In genomic region chr11:54264542-54264941, GRCm38 (mm10) we compare ENCODE assay signal across 8 mouse cellular contexts. TPM values are rescaled to one million over a fixed set of nuclear protein-coding genes. Genes with fewer than 3 reads are reported as not detected.
A peak's percentile ranks its signal among the peaks of the same experiment; 100 is the strongest.
DNase-seq lines count a peak whose midpoint lies in the region; ATAC-seq and TF ChIP-seq lines count a peak whose summit lies in the region.

No protein-coding gene starts in this region.

- no peak overlapping the region for H3K27ac ChIP-seq in forebrain, embryonic 14.5 days (ENCODE audit: low read depth, low read length)
- H3K27ac ChIP-seq in forebrain, embryonic 13.5 days, result no peak overlapping the region

- ATAC-seq in forebrain, embryonic 14.5 days, result no peak
- no peak for ATAC-seq in forebrain, embryonic 13.5 days
- ATAC-seq in common myeloid progenitor, adult 5-6 weeks (replicated peaks; ENCODE audit: low read depth, poor library complexity, severe bottlenecking), result peak; percentile 68; the same call in 1 of the 2 replicates

- peak; percentile 73 for DNase-seq in forebrain, embryonic 14.5 days (ENCODE audit: low spot score)
- peak; percentile 56 for DNase-seq in urinary bladder, postnatal 14 days (ENCODE audit: low spot score)
- DNase-seq in urinary bladder, adult 2 months (ENCODE audit: low spot score), result no peak
- peak; percentile 69 for DNase-seq in kidney, postnatal 10 days
- no peak for DNase-seq in lung, adult 2 months
- DNase-seq in spleen, postnatal 36 days (ENCODE audit: low spot score in 2 of 2), result peak; percentile 7 to 28

- H3K36me3 ChIP-seq in forebrain, embryonic 14.5 days (ENCODE audit: control insufficient read depth, insufficient read depth, low read length), result no peaks in the 10 kb centered on the region
- H3K36me3 ChIP-seq in forebrain, embryonic 13.5 days (ENCODE audit: poor library complexity, severe bottlenecking), result no peaks in the 10 kb centered on the region

- WGBS in forebrain, embryonic 14.5 days, result 60% methylated on average over 2 of the region's 2 CpGs
- 44% methylated on average over 2 of the region's 2 CpGs for WGBS in forebrain, embryonic 13.5 days
- WGBS in lung, adult 2 months, result 57% methylated on average over 2 of the region's 2 CpGs

- no peaks in the 10 kb centered on the region for H3K27me3 ChIP-seq in forebrain, embryonic 14.5 days (replicated peaks; ENCODE audit: control insufficient read depth, insufficient read depth, low read length)
- no peaks in the 10 kb centered on the region for H3K27me3 ChIP-seq in forebrain, embryonic 13.5 days

- no peak overlapping the region for H3K4me2 ChIP-seq in forebrain, embryonic 14.5 days (ENCODE audit: low read length)
- no peak overlapping the region for H3K4me2 ChIP-seq in forebrain, embryonic 13.5 days

- H3K4me1 ChIP-seq in forebrain, embryonic 14.5 days (ENCODE audit: control insufficient read depth, insufficient read depth, low read length), result no peaks in the 10 kb centered on the region
- no peaks in the 10 kb centered on the region for H3K4me1 ChIP-seq in forebrain, embryonic 13.5 days
- no peaks in the 10 kb centered on the region for H3K4me1 ChIP-seq in lung, adult 2 months (ENCODE audit: control insufficient read depth, insufficient read depth, low read length)

- TF ChIP-seq CTCF in lung, adult 2 months (IDR thresholded peaks at IDR 0.05; ENCODE audit: insufficient read depth, low read length), result peak; percentile 30; the same call in 1 of the 2 replicates

- H3K4me3 ChIP-seq in forebrain, embryonic 14.5 days (ENCODE audit: low read depth, low read length), result no peak overlapping the region
- no peak overlapping the region for H3K4me3 ChIP-seq in forebrain, embryonic 13.5 days
- no peak overlapping the region for H3K4me3 ChIP-seq in lung, adult 2 months (replicated peaks; ENCODE audit: extremely low read depth, low read depth, low read length)

- H3K9me3 ChIP-seq in forebrain, embryonic 14.5 days (replicated peaks; ENCODE audit: control insufficient read depth, low read length), result no peaks in the 10 kb centered on the region
- no peaks in the 10 kb centered on the region for H3K9me3 ChIP-seq in forebrain, embryonic 13.5 days (replicated peaks)

- TF ChIP-seq POLR2A in lung, adult 2 months (IDR thresholded peaks at IDR 0.05; ENCODE audit: borderline replicate concordance, extremely low read depth, low read depth, low read length), result no peak

- H3K9ac ChIP-seq in forebrain, embryonic 14.5 days (ENCODE audit: low read length), result no peak overlapping the region
- H3K9ac ChIP-seq in forebrain, embryonic 13.5 days, result no peak overlapping the region

RNA-seq across cellular contexts. Expression of gene Il3, which starts 2.5 kb away (rescaled TPM):
- not detected in 2 replicates for polyA plus RNA-seq in forebrain, embryonic 14.5 days (2014; fragmentation: Nextera tagmentation; extraction: Ambion mirVana)
- polyA plus RNA-seq in forebrain, embryonic 13.5 days (2015; fragmentation: Nextera tagmentation; extraction: Ambion mirVana), result not detected in 2 replicates
- polyA plus RNA-seq in urinary bladder, adult 2 months (2012; rRNA removed), result not detected in 2 replicates
- total RNA-seq in common myeloid progenitor, adult 5-6 weeks (2017), result not detected in 2 replicates
- not detected in 2 replicates for polyA plus RNA-seq in lung, adult 2 months (2012; rRNA removed)

RNA-seq across cellular contexts. Expression of gene Csf2, which starts 15.1 kb away (rescaled TPM):
- polyA plus RNA-seq in forebrain, embryonic 14.5 days (2014; fragmentation: Nextera tagmentation; extraction: Ambion mirVana), result not detected in 2 replicates
- polyA plus RNA-seq in forebrain, embryonic 13.5 days (2015; fragmentation: Nextera tagmentation; extraction: Ambion mirVana), result not detected in 2 replicates
- 0.09 TPM in 1 of 2 replicates, not detected in the other for polyA plus RNA-seq in urinary bladder, adult 2 months (2012; rRNA removed)
- total RNA-seq in common myeloid progenitor, adult 5-6 weeks (2017), result not detected in 2 replicates
- 2.0 and 2.5 TPM in 2 replicates for polyA plus RNA-seq in lung, adult 2 months (2012; rRNA removed)

RNA-seq across cellular contexts. Expression of gene Acsl6, which starts 39.1 kb away (rescaled TPM):
- polyA plus RNA-seq in forebrain, embryonic 14.5 days (2014; fragmentation: Nextera tagmentation; extraction: Ambion mirVana), result 22.1 and 32.4 TPM in 2 replicates
- 24.7 and 26.7 TPM in 2 replicates for polyA plus RNA-seq in forebrain, embryonic 13.5 days (2015; fragmentation: Nextera tagmentation; extraction: Ambion mirVana)
- 0.96 and 1.1 TPM in 2 replicates for polyA plus RNA-seq in urinary bladder, adult 2 months (2012; rRNA removed)
- 10.1 and 13.4 TPM in 2 replicates for total RNA-seq in common myeloid progenitor, adult 5-6 weeks (2017)
- 0.17 and 0.50 TPM in 2 replicates for polyA plus RNA-seq in lung, adult 2 months (2012; rRNA removed)

Comparison
In these comparisons a context has a peak if more than half of its experiments do, and no peak if none do; other contexts are left out.
1. DNase-seq: peak in forebrain, embryonic 14.5 days (single experiment), urinary bladder, postnatal 14 days (single experiment), kidney, postnatal 10 days (single experiment) and spleen, postnatal 36 days (2 of 2); none in urinary bladder, adult 2 months (single experiment) and lung, adult 2 months (single experiment).
2. RNA of gene Acsl6, which starts 39.1 kb away (polyA plus RNA-seq): 24.7 to 26.7 TPM in forebrain, embryonic 13.5 days and 22.1 to 32.4 TPM in forebrain, embryonic 14.5 days; 0.96 to 1.1 TPM in urinary bladder, adult 2 months and 0.17 to 0.50 TPM in lung, adult 2 months; every median in the first group is over 10 times any median in the second.